Mouse (Mus musculus) ovary, adult 18-20 months (tissue): ENCODE measurements around the gene Arid1b.

Experiments used
- DNase-seq: peaks from one replicate; pipeline ENCODE4 v3.0.0; 2022; ENCODE audit warnings: low spot score, mixed read lengths

The Arid1b gene

GRCm38 (mm10) chr17:4995561-4996051 is 1.5 kb downstream of the Arid1b start:
- peak; percentile 79 for DNase-seq

GRCm38 (mm10) chr17:4996121-4996813 is 2.1 kb downstream of the Arid1b start:
- no peak for DNase-seq

- DNase-seq: no peak
Observed at GRCm38 (mm10) chr17:4996814-4997549, 2.9 kb downstream of the Arid1b start.

- no peak for DNase-seq
Observed at GRCm38 (mm10) chr17:4997968-4998367, 3.8 kb downstream of the Arid1b start.

- DNase-seq: no peak
Observed at GRCm38 (mm10) chr17:4999256-4999655, 5.1 kb downstream of the Arid1b start.

GRCm38 (mm10) chr17:5000001-5000400 is 5.9 kb downstream of the Arid1b start:
- DNase-seq: no peak

- no peak for DNase-seq
Observed at GRCm38 (mm10) chr17:5000871-5001270, 6.7 kb downstream of the Arid1b start.

GRCm38 (mm10) chr17:5001531-5002131 is 7.5 kb downstream of the Arid1b start:
- no peak for DNase-seq

- DNase-seq: no peak
Observed at GRCm38 (mm10) chr17:5002937-5003508, 8.9 kb downstream of the Arid1b start.

GRCm38 (mm10) chr17:5004266-5004665 is 10.1 kb downstream of the Arid1b start:
- no peak for DNase-seq

- DNase-seq: no peak
Observed at GRCm38 (mm10) chr17:5004706-5005105, 10.6 kb downstream of the Arid1b start.

- DNase-seq: no peak
Observed at GRCm38 (mm10) chr17:5005285-5005684, 11.2 kb downstream of the Arid1b start.

GRCm38 (mm10) chr17:5007156-5007658 is 13.1 kb downstream of the Arid1b start:
- no peak for DNase-seq

GRCm38 (mm10) chr17:5008236-5008635 is 14.1 kb downstream of the Arid1b start:
- DNase-seq: no peak

GRCm38 (mm10) chr17:5008761-5009160 is 14.6 kb downstream of the Arid1b start:
- no peak for DNase-seq

- no peak for DNase-seq
Observed at GRCm38 (mm10) chr17:5009526-5010260, 15.6 kb downstream of the Arid1b start.

GRCm38 (mm10) chr17:5010781-5011180 is 16.6 kb downstream of the Arid1b start:
- no peak for DNase-seq

- no peak for DNase-seq
Observed at GRCm38 (mm10) chr17:5012091-5012490, 18.0 kb downstream of the Arid1b start.

GRCm38 (mm10) chr17:5012517-5012916 is 18.4 kb downstream of the Arid1b start:
- no peak for DNase-seq

GRCm38 (mm10) chr17:5014327-5014957 is 20.3 kb downstream of the Arid1b start:
- DNase-seq: no peak

GRCm38 (mm10) chr17:5016404-5016803 is 22.3 kb downstream of the Arid1b start:
- no peak for DNase-seq
